Mouse (Mus musculus) forebrain, embryonic 12.5 days (tissue): ENCODE data around the gene Phospho1. TPM values are rescaled to one million over a fixed set of nuclear protein-coding genes. Genes with fewer than 3 reads are reported as not detected.

Experiments
- ATAC-seq: fragments of 200-750 bp; cut with Nextera tagmentation; 2 replicates; pipeline ENCODE4 v1.8.0; 2017; ENCODE audit warnings: moderate TSS enrichment; ENCODE audit not compliant: low FRiP score
- H3K27ac ChIP-seq: fragments of 300-500 bp; sonication (generic); 2 replicates; pipeline ENCODE4 v1.5.1; 2016; ENCODE audit warnings: mild to moderate bottlenecking
- H3K27me3 ChIP-seq: fragments of 300-500 bp; sonication (generic); 2 replicates; pipeline ENCODE4 v1.6.1; 2016; ENCODE audit warnings: mild to moderate bottlenecking
- H3K36me3 ChIP-seq: fragments of 300-500 bp; sonication (generic); replicated peaks from 2 replicates; pipeline ENCODE4 v1.6.1; 2016; ENCODE audit warnings: mild to moderate bottlenecking
- H3K4me1 ChIP-seq: fragments of 300-500 bp; sonication (generic); 2 replicates; pipeline ENCODE4 v1.6.1; 2016
- H3K4me2 ChIP-seq: fragments of 300-500 bp; sonication (generic); 2 replicates; pipeline ENCODE4 v1.6.1; 2016; ENCODE audit warnings: mild to moderate bottlenecking, moderate library complexity
- H3K4me3 ChIP-seq: fragments of 300-500 bp; sonication (generic); replicated peaks from 2 replicates; pipeline ENCODE4 v1.5.1; 2016; ENCODE audit warnings: mild to moderate bottlenecking
- H3K9ac ChIP-seq: fragments of 300-500 bp; sonication (generic); 2 replicates; pipeline ENCODE4 v1.6.1; 2016; ENCODE audit warnings: mild to moderate bottlenecking
- H3K9me3 ChIP-seq: fragments of 300-500 bp; sonication (generic); 2 replicates; pipeline ENCODE4 v1.6.1; 2016
- WGBS: fragments of 180-500 bp; shearing (Covaris S2); methylation state at CpG from one replicate; pipeline ENCODE4 v1.1.7; 2016; 5-methylcytosine and 5-hydroxymethylcytosine counted together
- polyA plus RNA-seq: library from polyadenylated mRNA; unstranded; fragments of >200 nt; fragmentation: Nextera tagmentation; extraction: Ambion mirVana; gene quantifications from 2 replicates; pipeline ENCODE4 v1.2.1, GENCODE M21; 2016

Gene Phospho1
- polyA plus RNA-seq, 1 experiment from 2014 or later, result not detected

- no peak overlapping the region for H3K9ac ChIP-seq
- peaks cover 15% of the 10 kb centered on the region for H3K4me1 ChIP-seq
- no peak overlapping the region for H3K4me3 ChIP-seq
- no peaks in the 10 kb centered on the region for H3K9me3 ChIP-seq
- no peak overlapping the region for H3K27ac ChIP-seq
- H3K4me2 ChIP-seq, result no peak overlapping the region
- H3K27me3 ChIP-seq, result peaks cover 71% of the 10 kb centered on the region
- 92% methylated on average over 4 of the region's 4 CpGs for WGBS
- ATAC-seq, result no peak
- no peaks in the 10 kb centered on the region for H3K36me3 ChIP-seq
These were observed 14.3 kb downstream of the Phospho1 start for GRCm38 (mm10) chr11:95838598-95838997.

GRCm38 (mm10) chr11:95838999-95839868, 14.9 kb downstream of the Phospho1 start:
- WGBS, result 76% methylated on average over 8 of the region's 8 CpGs
- no peak overlapping the region for H3K27ac ChIP-seq
- peaks cover 66% of the 10 kb centered on the region for H3K27me3 ChIP-seq
- no peaks in the 10 kb centered on the region for H3K36me3 ChIP-seq
- H3K4me3 ChIP-seq, result no peak overlapping the region
- no peak for ATAC-seq
- no peaks in the 10 kb centered on the region for H3K9me3 ChIP-seq
- H3K9ac ChIP-seq, result no peak overlapping the region
- no peak overlapping the region for H3K4me2 ChIP-seq
- H3K4me1 ChIP-seq, result peaks cover 8% of the 10 kb centered on the region

GRCm38 (mm10) chr11:95840694-95841497, 16.6 kb downstream of the Phospho1 start:
- Histone ChIP-seq H3K9ac (no peak overlapping the region), H3K36me3 (no peaks in the 10 kb centered on the region), H3K4me2 (no peak overlapping the region), H3K4me3 (no peak overlapping the region), H3K4me1 (peaks cover 5% of the 10 kb centered on the region; the same call in 1 of the 2 replicates), H3K9me3 (no peaks in the 10 kb centered on the region), H3K27ac (no peak overlapping the region), H3K27me3 (peaks cover 49% of the 10 kb centered on the region)
- WGBS, result 76% methylated on average over 5 of the region's 5 CpGs
- no peak for ATAC-seq

- ATAC-seq, result no peak
- no peak overlapping the region; the same call in 1 of the 2 replicates for H3K4me3 ChIP-seq
- H3K36me3 ChIP-seq, result no peaks in the 10 kb centered on the region
- H3K27me3 ChIP-seq, result peaks cover 44% of the 10 kb centered on the region
- H3K9me3 ChIP-seq, result no peaks in the 10 kb centered on the region
- H3K4me1 ChIP-seq, result peaks cover 5% of the 10 kb centered on the region; the same call in 1 of the 2 replicates
- H3K27ac ChIP-seq, result no peak overlapping the region
- H3K9ac ChIP-seq, result no peak overlapping the region
- no peak overlapping the region for H3K4me2 ChIP-seq
- WGBS, result 68% methylated on average over 10 of the region's 10 CpGs
These were observed 17.2 kb downstream of the Phospho1 start for GRCm38 (mm10) chr11:95841498-95841830.

GRCm38 (mm10) chr11:95842074-95842681, 17.9 kb downstream of the Phospho1 start, which contains the start of gene Abi3:
Abi3 (minus strand) TSS chr11:95842476.
- no peak within 1 kb of the TSS for H3K4me2 ChIP-seq
- H3K9me3 ChIP-seq, result no peaks in the 10 kb centered on the region
- peaks cover 36% of the 10 kb centered on the region for H3K27me3 ChIP-seq
- H3K4me3 ChIP-seq, result no peak within 1 kb of the TSS; the same call in 1 of the 2 replicates
- 12% methylated on average over 11 of the region's 11 CpGs for WGBS
- H3K4me1 ChIP-seq, result peaks cover 5% of the 10 kb centered on the region; the same call in 1 of the 2 replicates
- H3K27ac ChIP-seq, result no peak within 1 kb of the TSS
- ATAC-seq, result no peak
- H3K9ac ChIP-seq, result no peak within 1 kb of the TSS
- no peaks in the 10 kb centered on the region for H3K36me3 ChIP-seq

GRCm38 (mm10) chr11:95842953-95843352, 18.7 kb downstream of the Phospho1 start:
- H3K4me1 ChIP-seq, result peaks cover 5% of the 10 kb centered on the region; the same call in 1 of the 2 replicates
- no peak overlapping the region for H3K4me2 ChIP-seq
- no peak overlapping the region for H3K9ac ChIP-seq
- H3K27me3 ChIP-seq, result peaks cover 30% of the 10 kb centered on the region
- no peaks in the 10 kb centered on the region for H3K9me3 ChIP-seq
- H3K27ac ChIP-seq, result no peak overlapping the region
- 76% methylated on average over 5 of the region's 5 CpGs for WGBS
- no peak overlapping the region for H3K4me3 ChIP-seq
- H3K36me3 ChIP-seq, result no peaks in the 10 kb centered on the region
- ATAC-seq, result no peak

GRCm38 (mm10) chr11:95843421-95843950, 19.2 kb downstream of the Phospho1 start:
- no peak overlapping the region for H3K9ac ChIP-seq
- H3K27ac ChIP-seq, result no peak overlapping the region
- peaks cover 5% of the 10 kb centered on the region; the same call in 1 of the 2 replicates for H3K4me1 ChIP-seq
- H3K27me3 ChIP-seq, result peaks cover 26% of the 10 kb centered on the region
- H3K9me3 ChIP-seq, result no peaks in the 10 kb centered on the region
- no peak overlapping the region for H3K4me2 ChIP-seq
- no peak for ATAC-seq
- 61% methylated on average over 6 of the region's 6 CpGs for whole genome bisulfite sequencing
- no peak overlapping the region for H3K4me3 ChIP-seq
- H3K36me3 ChIP-seq, result no peaks in the 10 kb centered on the region

- 62% methylated on average over 4 of the region's 4 CpGs for WGBS
- H3K9ac ChIP-seq, result no peak overlapping the region
- no peaks in the 10 kb centered on the region for H3K36me3 ChIP-seq
- H3K4me1 ChIP-seq, result peaks cover 5% of the 10 kb centered on the region; the same call in 1 of the 2 replicates
- no peak overlapping the region for H3K27ac ChIP-seq
- ATAC-seq, result no peak
- peaks cover 23% of the 10 kb centered on the region for H3K27me3 ChIP-seq
- no peak overlapping the region for H3K4me2 ChIP-seq
- no peak overlapping the region for H3K4me3 ChIP-seq
- H3K9me3 ChIP-seq, result no peaks in the 10 kb centered on the region
These were observed 20.6 kb downstream of the Phospho1 start for GRCm38 (mm10) chr11:95844935-95845334.

GRCm38 (mm10) chr11:95850898-95851297, 26.6 kb downstream of the Phospho1 start:
- H3K27me3 ChIP-seq, result peaks cover 3% of the 10 kb centered on the region; the same call in 1 of the 2 replicates
- H3K4me3 ChIP-seq, result no peak overlapping the region
- H3K9me3 ChIP-seq, result no peaks in the 10 kb centered on the region
- no peak overlapping the region for H3K9ac ChIP-seq
- H3K4me2 ChIP-seq, result no peak overlapping the region
- no peak for ATAC-seq
- H3K4me1 ChIP-seq, result no peaks in the 10 kb centered on the region
- WGBS, result 65% methylated on average over 2 of the region's 2 CpGs
- no peaks in the 10 kb centered on the region for H3K36me3 ChIP-seq
- no peak overlapping the region for H3K27ac ChIP-seq

- H3K4me2 ChIP-seq, result no peak overlapping the region
These were observed 29.4 kb downstream of the Phospho1 start for GRCm38 (mm10) chr11:95853684-95854083.

GRCm38 (mm10) chr11:95857306-95857705, 33.0 kb downstream of the Phospho1 start:
- WGBS, result 79% methylated on average over 4 of the region's 4 CpGs
- Histone ChIP-seq H3K4me2 (peak overlapping the region; percentile 81; the same call in 1 of the 2 replicates), H3K9me3 (no peaks in the 10 kb centered on the region), H3K4me3 (no peak overlapping the region), H3K27ac (no peak overlapping the region), H3K27me3 (peaks cover 1% of the 10 kb centered on the region; the same call in 1 of the 2 replicates), H3K36me3 (no peaks in the 10 kb centered on the region), H3K4me1 (peaks cover 17% of the 10 kb centered on the region), H3K9ac (peak overlapping the region; percentile 70; the same call in 1 of the 2 replicates)
- ATAC-seq, result no peak

More at GRCm38 (mm10) chr11:95853684-95854083, 29.4 kb downstream of the Phospho1 start:
- WGBS, result 57% methylated on average over 5 of the region's 5 CpGs
- Histone ChIP-seq H3K9me3 (no peaks in the 10 kb centered on the region), H3K36me3 (no peaks in the 10 kb centered on the region), H3K27ac (no peak overlapping the region), H3K27me3 (peaks cover 3% of the 10 kb centered on the region; the same call in 1 of the 2 replicates), H3K4me1 (peaks cover 9% of the 10 kb centered on the region), H3K4me3 (no peak overlapping the region), H3K9ac (no peak overlapping the region)
- ATAC-seq, result no peak
